Mouse (Mus musculus) neural tube, embryonic 12.5 days (tissue): Measurements from ENCODE around the gene Kpna3. TPM values are rescaled to one million over a fixed set of nuclear protein-coding genes. Genes with fewer than 3 reads are reported as not detected.

Experiments
- ATAC-seq: fragments of 200-750 bp; cut with Nextera tagmentation; 2 replicates; pipeline ENCODE4 v1.8.0; 2017; ENCODE audit warnings: low read depth, mild to moderate bottlenecking, moderate TSS enrichment, moderate library complexity; ENCODE audit not compliant: low FRiP score
- H3K27ac ChIP-seq: fragments of 300-500 bp; sonication (generic); 2 replicates; pipeline ENCODE4 v1.5.1; 2016
- H3K27me3 ChIP-seq: fragments of 300-500 bp; sonication (generic); replicated peaks from 2 replicates; pipeline ENCODE4 v1.6.1; 2016; ENCODE audit warnings: mild to moderate bottlenecking
- H3K36me3 ChIP-seq: fragments of 300-500 bp; sonication (generic); 2 replicates; pipeline ENCODE4 v1.6.1; 2016; ENCODE audit warnings: mild to moderate bottlenecking
- H3K4me1 ChIP-seq: fragments of 300-500 bp; sonication (generic); 2 replicates; pipeline ENCODE4 v1.6.1; 2016
- H3K4me2 ChIP-seq: fragments of 300-500 bp; sonication (generic); replicated peaks from 2 replicates; pipeline ENCODE4 v1.6.1; 2016; ENCODE audit warnings: mild to moderate bottlenecking
- H3K4me3 ChIP-seq: fragments of 300-500 bp; sonication (generic); 2 replicates; pipeline ENCODE4 v1.5.1; 2016
- H3K9ac ChIP-seq: fragments of 300-500 bp; sonication (generic); 2 replicates; pipeline ENCODE4 v1.6.1; 2016; ENCODE audit warnings: mild to moderate bottlenecking
- H3K9me3 ChIP-seq: fragments of 300-500 bp; sonication (generic); 2 replicates; pipeline ENCODE4 v1.6.1; 2016; ENCODE audit warnings: mild to moderate bottlenecking
- WGBS: fragments of 180-500 bp; shearing (Covaris S2); methylation state at CpG from one replicate; pipeline ENCODE4 v1.1.7; 2016; 5-methylcytosine and 5-hydroxymethylcytosine counted together
- polyA plus RNA-seq: library from polyadenylated mRNA; unstranded; fragments of >200 nt; fragmentation: Nextera tagmentation; extraction: Ambion mirVana; gene quantifications from 2 replicates; pipeline ENCODE4 v1.2.1, GENCODE M21; 2016

Kpna3 gene
- polyA plus RNA-seq, 1 experiment from 2014 or later: 81.5 TPM

GRCm38 (mm10) chr14:61425080-61425665 lies 14.5 kb downstream of the Kpna3 start:
- peaks cover 3% of the 10 kb centered on the region; the same call in 1 of the 2 replicates for H3K36me3 ChIP-seq
- no peaks in the 10 kb centered on the region for H3K4me1 ChIP-seq
- H3K27ac ChIP-seq: no peak overlapping the region
- no peak overlapping the region for H3K4me2 ChIP-seq
- WGBS: 98% methylated on average over 2 of the region's 2 CpGs
- no peak overlapping the region for H3K4me3 ChIP-seq
- ATAC-seq: no peak
- no peak overlapping the region for H3K9ac ChIP-seq
- no peaks in the 10 kb centered on the region for H3K9me3 ChIP-seq
- no peaks in the 10 kb centered on the region for H3K27me3 ChIP-seq

DNA sequence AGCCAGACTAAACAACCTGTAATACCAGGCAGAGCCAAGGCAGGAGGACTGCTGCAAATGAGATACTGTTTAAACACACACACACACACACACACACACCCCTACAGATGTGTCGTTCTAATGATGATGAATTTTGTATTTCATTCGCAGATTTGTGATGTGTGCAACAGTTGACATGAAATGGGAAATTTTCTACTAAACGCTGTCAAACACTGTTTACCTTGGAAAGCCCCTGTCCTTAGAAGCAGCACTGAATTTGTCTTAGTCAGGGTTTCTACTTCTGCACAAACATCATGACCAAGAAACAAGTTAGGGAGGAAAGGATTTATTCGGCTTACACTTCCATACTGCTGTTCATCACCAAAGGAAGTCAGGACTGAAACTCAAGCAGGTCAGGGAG lies 24.0 kb downstream of the Kpna3 start:
- H3K4me1 ChIP-seq: peaks cover 14% of the 10 kb centered on the region; the same call in 1 of the 2 replicates
- no peaks in the 10 kb centered on the region for H3K9me3 ChIP-seq
- WGBS: 90% methylated on average over 4 of the region's 4 CpGs

GRCm38 (mm10) chr14:61415311-61415710 lies 24.4 kb downstream of the Kpna3 start:
- 84% methylated on average over 5 of the region's 5 CpGs for WGBS
- no peaks in the 10 kb centered on the region for H3K27me3 ChIP-seq
- H3K4me3 ChIP-seq: no peak overlapping the region
- H3K9ac ChIP-seq: no peak overlapping the region
- no peaks in the 10 kb centered on the region for H3K36me3 ChIP-seq
- peaks cover 14% of the 10 kb centered on the region; the same call in 1 of the 2 replicates for H3K4me1 ChIP-seq
- no peak overlapping the region for H3K4me2 ChIP-seq
- no peaks in the 10 kb centered on the region for H3K9me3 ChIP-seq
- H3K27ac ChIP-seq: no peak overlapping the region
- no peak for ATAC-seq

More for the DNA sequence above, 24.0 kb downstream of the Kpna3 start:
- Histone ChIP-seq H3K27me3 (no peaks in the 10 kb centered on the region), H3K36me3 (no peaks in the 10 kb centered on the region), H3K4me3 (no peak overlapping the region), H3K4me2 (no peak overlapping the region), H3K9ac (no peak overlapping the region), H3K27ac (no peak overlapping the region)
- no peak for ATAC-seq

DNA sequence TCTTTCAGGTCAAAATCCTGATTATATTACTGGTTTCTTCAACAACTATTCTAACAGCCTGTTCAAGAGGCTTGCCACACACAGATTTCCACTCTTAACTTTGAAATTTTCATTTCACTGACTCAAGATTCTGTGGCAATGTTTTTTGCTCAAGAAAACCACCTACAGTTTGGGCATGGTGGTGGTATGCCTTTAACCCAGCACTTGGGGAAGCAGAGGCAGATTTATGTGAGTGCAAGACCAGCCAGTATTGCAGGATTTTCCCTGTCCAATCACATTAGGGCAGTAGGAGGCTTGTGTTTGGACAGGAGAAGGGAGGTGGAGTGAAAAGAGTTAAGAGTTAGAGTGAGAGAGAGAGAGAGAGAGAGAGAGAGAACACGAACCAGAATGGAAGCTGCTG lies 24.9 kb downstream of the Kpna3 start:
- Histone ChIP-seq H3K4me3 (no peak overlapping the region), H3K9ac (no peak overlapping the region), H3K4me1 (peaks cover 14% of the 10 kb centered on the region; the same call in 1 of the 2 replicates), H3K4me2 (no peak overlapping the region), H3K27me3 (no peaks in the 10 kb centered on the region), H3K9me3 (no peaks in the 10 kb centered on the region), H3K27ac (no peak overlapping the region), H3K36me3 (no peaks in the 10 kb centered on the region)
- ATAC-seq: no peak
- 34% methylated on average over 1 of the region's 1 CpGs for WGBS

GRCm38 (mm10) chr14:61414199-61414598 lies 25.5 kb downstream of the Kpna3 start:
- Histone ChIP-seq H3K27ac (no peak overlapping the region), H3K9me3 (no peaks in the 10 kb centered on the region), H3K9ac (no peak overlapping the region), H3K4me3 (no peak overlapping the region), H3K4me2 (no peak overlapping the region), H3K27me3 (no peaks in the 10 kb centered on the region), H3K36me3 (no peaks in the 10 kb centered on the region), H3K4me1 (peaks cover 14% of the 10 kb centered on the region; the same call in 1 of the 2 replicates)
- 25% methylated on average over 5 of the region's 5 CpGs for WGBS
- ATAC-seq: no peak

- Histone ChIP-seq H3K9me3 (no peaks in the 10 kb centered on the region), H3K4me2 (no peak overlapping the region), H3K27ac (no peak overlapping the region), H3K4me3 (no peak overlapping the region), H3K4me1 (peaks cover 14% of the 10 kb centered on the region; the same call in 1 of the 2 replicates), H3K9ac (no peak overlapping the region), H3K27me3 (no peaks in the 10 kb centered on the region), H3K36me3 (no peaks in the 10 kb centered on the region)
- no peak for ATAC-seq
- 82% methylated on average over 3 of the region's 3 CpGs for WGBS
Measured at GRCm38 (mm10) chr14:61413686-61414085, 26.0 kb downstream of the Kpna3 start.

GRCm38 (mm10) chr14:61410020-61410419 lies 29.7 kb downstream of the Kpna3 start:
- H3K27me3 ChIP-seq: no peaks in the 10 kb centered on the region
- H3K4me1 ChIP-seq: peaks cover 9% of the 10 kb centered on the region; the same call in 1 of the 2 replicates
- H3K4me2 ChIP-seq: no peak overlapping the region
- H3K27ac ChIP-seq: no peak overlapping the region
- H3K36me3 ChIP-seq: no peaks in the 10 kb centered on the region
- ATAC-seq: no peak
- H3K9ac ChIP-seq: no peak overlapping the region
- H3K4me3 ChIP-seq: no peak overlapping the region
- H3K9me3 ChIP-seq: no peaks in the 10 kb centered on the region
- WGBS: 87% methylated on average over 2 of the region's 2 CpGs

GRCm38 (mm10) chr14:61407055-61407454 lies 32.6 kb downstream of the Kpna3 start:
- no peak for ATAC-seq
- Histone ChIP-seq H3K9ac (no peak overlapping the region), H3K27me3 (no peaks in the 10 kb centered on the region), H3K36me3 (peaks cover 3% of the 10 kb centered on the region; the same call in 1 of the 2 replicates), H3K9me3 (no peaks in the 10 kb centered on the region), H3K4me3 (no peak overlapping the region), H3K4me2 (no peak overlapping the region), H3K4me1 (no peaks in the 10 kb centered on the region), H3K27ac (no peak overlapping the region)
- 92% methylated on average over 3 of the region's 3 CpGs for WGBS

- no peak overlapping the region for H3K27ac ChIP-seq
- ATAC-seq: no peak
- no peak overlapping the region for H3K4me2 ChIP-seq
- H3K4me3 ChIP-seq: no peak overlapping the region
- no peaks in the 10 kb centered on the region for H3K4me1 ChIP-seq
- H3K9me3 ChIP-seq: no peaks in the 10 kb centered on the region
- H3K27me3 ChIP-seq: no peaks in the 10 kb centered on the region
- no peak overlapping the region for H3K9ac ChIP-seq
- peaks cover 6% of the 10 kb centered on the region; the same call in 1 of the 2 replicates for H3K36me3 ChIP-seq
Measured at GRCm38 (mm10) chr14:61405761-61406160, 33.9 kb downstream of the Kpna3 start.

DNA sequence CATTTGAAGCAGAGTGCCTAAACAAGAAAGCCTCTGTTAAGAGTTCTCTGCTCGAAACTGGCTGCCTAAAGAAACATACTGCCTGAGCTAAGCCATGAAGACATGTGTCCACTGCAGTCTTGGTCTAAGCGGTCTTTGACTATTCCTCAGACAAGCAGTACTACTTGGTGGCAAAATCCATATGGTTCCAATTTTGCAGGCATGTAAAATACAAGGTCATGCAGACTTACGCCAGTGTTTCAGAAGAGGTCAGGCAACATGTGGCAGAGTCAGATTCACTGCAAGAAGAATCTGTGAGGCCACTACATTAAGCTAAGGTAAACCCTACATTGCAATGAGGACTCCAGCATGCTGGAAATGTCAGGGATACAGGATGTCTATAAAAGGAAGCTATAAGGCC lies 34.7 kb downstream of the Kpna3 start:
- Histone ChIP-seq H3K4me3 (no peak overlapping the region), H3K4me1 (no peaks in the 10 kb centered on the region), H3K36me3 (peaks cover 10% of the 10 kb centered on the region; the same call in 1 of the 2 replicates), H3K27ac (no peak overlapping the region), H3K9me3 (no peaks in the 10 kb centered on the region), H3K27me3 (no peaks in the 10 kb centered on the region), H3K9ac (no peak overlapping the region), H3K4me2 (no peak overlapping the region)
- ATAC-seq: no peak
- 83% methylated on average over 3 of the region's 3 CpGs for WGBS

GRCm38 (mm10) chr14:61394745-61395144 lies 44.9 kb downstream of the Kpna3 start:
- peaks cover 23% of the 10 kb centered on the region for H3K36me3 ChIP-seq
- no peak overlapping the region for H3K4me2 ChIP-seq
- no peaks in the 10 kb centered on the region for H3K9me3 ChIP-seq
- no peak overlapping the region for H3K27ac ChIP-seq
- no peak overlapping the region for H3K9ac ChIP-seq
- H3K4me3 ChIP-seq: no peak overlapping the region
- no peaks in the 10 kb centered on the region for H3K4me1 ChIP-seq
- H3K27me3 ChIP-seq: no peaks in the 10 kb centered on the region
- ATAC-seq: no peak
- 88% methylated on average over 6 of the region's 6 CpGs for WGBS

- no peak overlapping the region for H3K4me2 ChIP-seq
- 92% methylated on average over 3 of the region's 3 CpGs for WGBS
- H3K9me3 ChIP-seq: no peaks in the 10 kb centered on the region
- H3K4me3 ChIP-seq: no peak overlapping the region
- no peaks in the 10 kb centered on the region for H3K27me3 ChIP-seq
- H3K4me1 ChIP-seq: no peaks in the 10 kb centered on the region
- no peak overlapping the region for H3K9ac ChIP-seq
- no peak for ATAC-seq
- peaks cover 19% of the 10 kb centered on the region for H3K36me3 ChIP-seq
- H3K27ac ChIP-seq: no peak overlapping the region
Measured at GRCm38 (mm10) chr14:61390586-61390985, 49.1 kb downstream of the Kpna3 start.

GRCm38 (mm10) chr14:61367290-61367689 lies 72.4 kb downstream of the Kpna3 start:
- no peak overlapping the region for H3K9ac ChIP-seq
- 86% methylated on average over 2 of the region's 2 CpGs for WGBS
- H3K36me3 ChIP-seq: peaks cover 30% of the 10 kb centered on the region
- no peak overlapping the region for H3K4me2 ChIP-seq
- no peaks in the 10 kb centered on the region for H3K9me3 ChIP-seq
- no peak overlapping the region for H3K27ac ChIP-seq
- H3K4me1 ChIP-seq: no peaks in the 10 kb centered on the region
- no peak for ATAC-seq
- H3K4me3 ChIP-seq: no peak overlapping the region
- no peaks in the 10 kb centered on the region for H3K27me3 ChIP-seq
